12 mouse cellular contexts compared by ENCODE assay signal in the genomic region with DNA sequence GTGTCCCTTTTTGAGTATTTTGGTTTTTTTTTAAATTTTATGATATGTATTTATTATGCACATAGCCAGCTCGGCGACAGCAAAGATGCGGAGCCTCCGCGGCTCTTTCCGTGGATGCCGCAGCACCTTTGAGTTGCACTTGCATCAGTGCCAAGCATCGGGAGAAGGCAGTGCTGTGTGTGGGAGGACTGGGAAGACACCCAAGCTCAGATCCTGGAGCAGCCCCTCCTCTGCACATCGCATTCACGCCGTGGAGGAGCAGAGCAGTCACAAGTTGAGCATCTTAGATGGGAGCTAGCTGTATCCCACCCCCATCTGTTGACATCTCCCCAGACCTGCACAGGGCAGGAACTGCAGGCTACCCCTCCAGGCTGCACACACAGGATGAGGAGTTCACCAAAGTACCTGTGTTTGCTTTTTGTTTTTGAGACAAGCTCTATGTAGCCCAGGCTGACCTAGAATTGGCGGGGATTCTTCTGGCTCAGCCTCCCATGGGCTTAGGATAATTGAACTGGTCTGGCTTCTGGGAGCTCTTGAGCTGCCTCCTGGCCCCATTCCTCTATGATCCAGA. TPM values are rescaled to one million over a fixed set of nuclear protein-coding genes. Genes with fewer than 3 reads are reported as not detected.
DNase-seq lines count a peak whose midpoint lies in the region; ATAC-seq and TF ChIP-seq lines count a peak whose summit lies in the region.
"Had no signal": no experiment of that assay in that cellular context is flagged by ENCODE, and none has a peak within 500 bp of the region (broad histone marks: within the 10 kb centered on the region; RNA-seq: fewer than 3 reads in every experiment).

No protein-coding gene starts in this region.

- H3K36me3 ChIP-seq in lung, postnatal 0 days (ENCODE audit: insufficient read depth, low read length): peaks cover 9% of the 10 kb centered on the region; the same call in 1 of the 2 replicates
- H3K36me3 ChIP-seq in liver, postnatal 0 days (replicated peaks; ENCODE audit: insufficient read depth, low read length): peaks cover 32% of the 10 kb centered on the region

- TF ChIP-seq EP300 in lung, postnatal 0 days (IDR thresholded peaks at IDR 0.05): no peak
- no peak for TF ChIP-seq EP300 in liver, postnatal 0 days (IDR thresholded peaks at IDR 0.05; ENCODE audit: low read depth)

- no peak overlapping the region for H3K9ac ChIP-seq in lung, postnatal 0 days (replicated peaks; ENCODE audit: low read depth)
- no peak overlapping the region for H3K9ac ChIP-seq in liver, postnatal 0 days (replicated peaks)
- H3K9ac ChIP-seq: limb, embryonic 13.5 days had no signal

- WGBS in lung, postnatal 0 days: 71% methylated on average over 12 of the region's 12 CpGs
- WGBS in liver, postnatal 0 days (ENCODE audit: insufficient replicate concordance): 90% methylated on average over 12 of the region's 12 CpGs

- no peak overlapping the region for H3K4me2 ChIP-seq in lung, postnatal 0 days (replicated peaks; ENCODE audit: low read depth, low read length)
- H3K4me2 ChIP-seq in liver, postnatal 0 days (ENCODE audit: low read depth, low read length): no peak overlapping the region
- H3K4me2 ChIP-seq: limb, embryonic 13.5 days had no signal

- H3K9me3 ChIP-seq in lung, postnatal 0 days (ENCODE audit: low read length): no peaks in the 10 kb centered on the region
- H3K9me3 ChIP-seq in liver, postnatal 0 days (ENCODE audit: low read length): no peaks in the 10 kb centered on the region
- H3K9me3 ChIP-seq: limb, embryonic 13.5 days had no signal

- no peak for ATAC-seq in lung, postnatal 0 days
- ATAC-seq in inflammation-experienced regulatory T-cells, adult 6 months: no peak
- ATAC-seq in liver, postnatal 0 days: no peak

- no peak overlapping the region for H3K4me3 ChIP-seq in lung, postnatal 0 days (ENCODE audit: low read depth, low read length)
- H3K4me3 ChIP-seq in cortical plate, adult 2 months (ENCODE audit: insufficient read depth, low read length): no peak overlapping the region
- H3K4me3 ChIP-seq in liver, postnatal 0 days (ENCODE audit: low read depth, low read length): no peak overlapping the region
- H3K4me3 ChIP-seq: erythroblast, embryonic 14.5 days; limb, embryonic 13.5 days had no signal

- no peaks in the 10 kb centered on the region for H3K4me1 ChIP-seq in lung, postnatal 0 days (ENCODE audit: insufficient read depth, low read depth, low read length)
- peaks cover 14% of the 10 kb centered on the region for H3K4me1 ChIP-seq in cortical plate, adult 2 months (ENCODE audit: control insufficient read depth, insufficient read depth, low read length)
- H3K4me1 ChIP-seq in liver, postnatal 0 days (ENCODE audit: insufficient read depth): no peaks in the 10 kb centered on the region

- H3K27ac ChIP-seq in lung, postnatal 0 days (ENCODE audit: low read length): no peak overlapping the region
- peak overlapping the region; percentile 53; the same call in 1 of the 2 replicates for H3K27ac ChIP-seq in cortical plate, adult 2 months (ENCODE audit: insufficient read depth, low read length)
- no peak overlapping the region for H3K27ac ChIP-seq in liver, postnatal 0 days (ENCODE audit: low read depth)

- peak; percentile 37 for DNase-seq in lung, postnatal 10 days
- DNase-seq in lung, postnatal 0 days (ENCODE audit: low spot score): no peak
- DNase-seq in layer of hippocampus, postnatal 14 days (ENCODE audit: low spot score in 2 of 2): peak; percentile 61 to 80
- peak; percentile 58 for DNase-seq in testis, postnatal 10 days (ENCODE audit: low spot score)
- DNase-seq in thymus, postnatal 0 days (ENCODE audit: low spot score): no peak
- no peak for DNase-seq in liver, postnatal 0 days
- DNase-seq: midbrain, embryonic 14.5 days; spleen, adult 18-20 months had no signal

- TF ChIP-seq POLR2A in cortical plate, adult 2 months (IDR thresholded peaks at IDR 0.05; ENCODE audit: extremely low read depth, insufficient read depth, low read length): 0 out of 2 replicates have a peak, but pooled peaks have one; percentile 44

- no peaks in the 10 kb centered on the region for H3K27me3 ChIP-seq in lung, postnatal 0 days (replicated peaks; ENCODE audit: insufficient read depth, low read length)
- H3K27me3 ChIP-seq in liver, postnatal 0 days (ENCODE audit: insufficient read depth, low read length): no peaks in the 10 kb centered on the region
- H3K27me3 ChIP-seq: limb, embryonic 13.5 days had no signal

- TF ChIP-seq CTCF in lung, postnatal 0 days (IDR thresholded peaks at IDR 0.05): no peak
- TF ChIP-seq CTCF in cortical plate, adult 2 months (IDR thresholded peaks at IDR 0.05; ENCODE audit: extremely low read depth, insufficient read depth, low read length): no peak
- TF ChIP-seq CTCF in liver, postnatal 0 days (IDR thresholded peaks at IDR 0.05; ENCODE audit: low read depth): no peak

RNA-seq across cellular contexts. Expression of a gene that starts 15.7 kb away (rescaled TPM):
- 21.8 and 21.9 TPM in 2 replicates for polyA plus RNA-seq in lung, postnatal 0 days (2015; fragmentation: Nextera tagmentation; extraction: Ambion mirVana)
- polyA plus RNA-seq in cortical plate, adult 2 months (2012; rRNA removed): 22.5 and 24.2 TPM in 2 replicates
- total RNA-seq in layer of hippocampus, postnatal 14 days (2021): 10 to 100 TPM; 13.1 to 13.8 TPM
- polyA plus RNA-seq in inflammation-experienced regulatory T-cells, adult 6 months (2017; shearing (Covaris generic)): not detected
- 3.5 and 3.7 TPM in 2 replicates for polyA plus RNA-seq in thymus, postnatal 0 days (2015; fragmentation: Nextera tagmentation; extraction: Ambion mirVana)
- polyA plus RNA-seq in liver, postnatal 0 days (2015; fragmentation: Nextera tagmentation; extraction: Ambion mirVana): 0.68 and 0.89 TPM in 2 replicates
- polyA plus RNA-seq: erythroblast, embryonic 14.5 days had no signal

RNA-seq across cellular contexts. Expression of a gene that starts 38.0 kb away (rescaled TPM):
- polyA plus RNA-seq in lung, postnatal 0 days (2015; fragmentation: Nextera tagmentation; extraction: Ambion mirVana): 5.2 and 6.2 TPM in 2 replicates
- 5.7 and 6.3 TPM in 2 replicates for polyA plus RNA-seq in cortical plate, adult 2 months (2012; rRNA removed)
- total RNA-seq in layer of hippocampus, postnatal 14 days (2021): 10 to 100 TPM in 1 of 2 experiments, 1 to 10 TPM in 1; 9.6 to 10.5 TPM
- 1 to 10 TPM; 2.9 to 4.9 (median 4.8) TPM for polyA plus RNA-seq in inflammation-experienced regulatory T-cells, adult 6 months (2017; shearing (Covaris generic))
- polyA plus RNA-seq in thymus, postnatal 0 days (2015; fragmentation: Nextera tagmentation; extraction: Ambion mirVana): 4.7 and 5.3 TPM in 2 replicates
- polyA plus RNA-seq in liver, postnatal 0 days (2015; fragmentation: Nextera tagmentation; extraction: Ambion mirVana): 1.6 TPM in 2 replicates

RNA-seq across cellular contexts. Expression of a gene that starts 43.4 kb away (rescaled TPM):
- 43.4 and 44.4 TPM in 2 replicates for polyA plus RNA-seq in lung, postnatal 0 days (2015; fragmentation: Nextera tagmentation; extraction: Ambion mirVana)
- 56.6 and 61.1 TPM in 2 replicates for polyA plus RNA-seq in cortical plate, adult 2 months (2012; rRNA removed)
- 100 to 1,000 TPM; 166 to 175 TPM for total RNA-seq in layer of hippocampus, postnatal 14 days (2021)
- polyA plus RNA-seq in inflammation-experienced regulatory T-cells, adult 6 months (2017; shearing (Covaris generic)): 1 to 10 TPM; 1.0 to 2.7 (median 1.3) TPM
- 8.6 and 11.8 TPM in 2 replicates for polyA plus RNA-seq in thymus, postnatal 0 days (2015; fragmentation: Nextera tagmentation; extraction: Ambion mirVana)
- 17.2 and 18.6 TPM in 2 replicates for polyA plus RNA-seq in liver, postnatal 0 days (2015; fragmentation: Nextera tagmentation; extraction: Ambion mirVana)

RNA-seq across cellular contexts. Expression of a gene that starts 43.5 kb away (rescaled TPM):
- 405 and 426 TPM in 2 replicates for polyA plus RNA-seq in lung, postnatal 0 days (2015; fragmentation: Nextera tagmentation; extraction: Ambion mirVana)
- 410 and 414 TPM in 2 replicates for polyA plus RNA-seq in cortical plate, adult 2 months (2012; rRNA removed)
- total RNA-seq in layer of hippocampus, postnatal 14 days (2021): 100 to 1,000 TPM; 343 to 377 TPM
- 10 to 100 TPM; 44.8 to 78.4 (median 66.5) TPM for polyA plus RNA-seq in inflammation-experienced regulatory T-cells, adult 6 months (2017; shearing (Covaris generic))
- 233 and 246 TPM in 2 replicates for polyA plus RNA-seq in thymus, postnatal 0 days (2015; fragmentation: Nextera tagmentation; extraction: Ambion mirVana)
- polyA plus RNA-seq in liver, postnatal 0 days (2015; fragmentation: Nextera tagmentation; extraction: Ambion mirVana): 154 and 172 TPM in 2 replicates

Comparison
In these comparisons a context has a peak if more than half of its experiments do, and no peak if none do; other contexts are left out.
1. DNase-seq: peak in lung, postnatal 10 days (single experiment), layer of hippocampus, postnatal 14 days (2 of 2) and testis, postnatal 10 days (single experiment); none in lung, postnatal 0 days (single experiment), thymus, postnatal 0 days (single experiment) and liver, postnatal 0 days (single experiment).